Mouse (Mus musculus) liver, postnatal 0 days (tissue): ENCODE measurements around the gene Rfesd. TPM values are rescaled to one million over a fixed set of nuclear protein-coding genes. Genes with fewer than 3 reads are reported as not detected.

Experiments
- ATAC-seq: fragments of 200-750 bp; cut with Nextera tagmentation; 2 replicates; pipeline ENCODE4 v1.8.0; 2017; ENCODE audit warnings: mild to moderate bottlenecking, moderate library complexity
- DNase-seq: peaks from one replicate; pipeline ENCODE4 v3.0.0-alpha.2; 2016
- H3K27ac ChIP-seq: fragments of 300-500 bp; sonication (generic); 2 replicates; pipeline ENCODE4 v1.5.1; 2014; ENCODE audit warnings: antibody characterized with exemption, moderate library complexity, mild to moderate bottlenecking, low read depth
- H3K27me3 ChIP-seq: fragments of 300-500 bp; sonication (generic); 2 replicates; pipeline ENCODE4 v1.6.1; 2014; ENCODE audit warnings: low read length, control low read depth, mixed read lengths; ENCODE audit not compliant: insufficient read depth
- H3K36me3 ChIP-seq: fragments of 300-500 bp; sonication (generic); replicated peaks from 2 replicates; pipeline ENCODE4 v1.6.1; 2014; ENCODE audit warnings: mild to moderate bottlenecking, control low read depth, low read length, moderate library complexity, mixed read lengths; ENCODE audit not compliant: insufficient read depth
- H3K4me1 ChIP-seq: fragments of 300-500 bp; sonication (generic); 2 replicates; pipeline ENCODE4 v1.6.1; 2014; ENCODE audit warnings: antibody characterized with exemption, mild to moderate bottlenecking, control low read depth; ENCODE audit not compliant: insufficient read depth
- H3K4me2 ChIP-seq: fragments of 300-500 bp; sonication (generic); 2 replicates; pipeline ENCODE4 v1.6.1; 2014; ENCODE audit warnings: low read depth, mild to moderate bottlenecking, low read length, moderate library complexity, mixed read lengths
- H3K4me3 ChIP-seq: fragments of 300-500 bp; sonication (generic); 2 replicates; pipeline ENCODE4 v1.5.1; 2014; ENCODE audit warnings: low read depth, low read length
- H3K9ac ChIP-seq: fragments of 300-500 bp; sonication (generic); replicated peaks from 2 replicates; pipeline ENCODE4 v1.6.1; 2014; ENCODE audit warnings: mild to moderate bottlenecking, moderate library complexity
- H3K9me3 ChIP-seq: fragments of 300-500 bp; sonication (generic); 2 replicates; pipeline ENCODE4 v1.6.1; 2016; ENCODE audit warnings: mild to moderate bottlenecking, control low read depth, low read length, mixed read lengths
- CTCF ChIP-seq: sonication (generic); IDR thresholded peaks from 2 replicates; pipeline ENCODE4 v1.5.1; 2016; ENCODE audit warnings: antibody characterized with exemption, low read depth
- EP300 ChIP-seq: IDR thresholded peaks from 2 replicates; pipeline ENCODE4 v1.6.1; 2016; ENCODE audit warnings: antibody characterized with exemption, low read depth, mild to moderate bottlenecking
- WGBS: fragments of 180-500 bp; shearing (Covaris S2); extraction: QIAGEN DNeasy Blood & Tissue Kit; methylation state at CpG from one replicate; pipeline ENCODE4 v1.1.7; 2014; ENCODE audit not compliant: insufficient replicate concordance; 5-methylcytosine and 5-hydroxymethylcytosine counted together
- polyA plus RNA-seq: library from polyadenylated mRNA; unstranded; fragments of >200 nt; fragmentation: Nextera tagmentation; extraction: Ambion mirVana; gene quantifications from 2 replicates; pipeline ENCODE4 v1.2.1, GENCODE M21; 2015

Gene Rfesd
- polyA plus RNA-seq, 1 experiment from 2014 or later: 41.5 TPM

DNA sequence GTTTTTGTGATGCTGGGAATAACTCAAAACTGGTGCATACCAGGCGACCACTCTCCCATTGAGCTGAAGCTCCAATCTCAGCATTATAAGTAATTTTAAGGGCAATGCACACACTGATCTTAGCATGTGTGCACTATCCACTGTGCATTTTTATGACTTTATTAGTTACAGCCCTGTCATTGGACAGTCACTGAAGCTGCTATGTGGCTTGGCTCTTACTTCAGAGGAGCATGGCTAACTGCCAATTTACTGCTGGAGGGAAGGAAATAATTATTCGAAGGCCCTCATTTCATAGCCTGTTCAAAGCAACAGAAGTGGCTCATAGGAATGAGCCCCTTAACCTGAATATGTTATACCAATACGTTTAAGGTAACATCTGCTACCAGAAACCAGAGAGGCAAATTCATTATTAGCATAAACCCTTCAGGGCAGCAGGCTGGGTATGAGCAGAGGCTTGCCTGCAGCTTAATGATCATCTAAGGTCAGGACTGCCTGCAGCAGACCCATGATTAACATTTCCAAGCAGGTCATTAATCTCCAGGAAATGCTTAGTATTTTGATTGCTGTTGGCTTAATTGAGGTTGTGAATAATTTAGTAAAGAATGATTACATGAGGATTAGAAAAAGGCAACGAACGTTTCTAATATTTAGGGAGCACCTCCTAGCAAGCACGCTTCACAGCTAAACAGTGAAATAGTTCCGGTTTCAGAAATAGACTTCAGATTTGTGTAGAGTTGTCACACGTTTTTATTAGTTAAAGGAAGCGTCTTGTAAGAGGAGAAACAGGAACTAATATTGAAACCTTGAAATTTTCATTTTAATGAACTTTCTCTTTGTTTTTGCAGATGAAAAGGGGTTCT, 26.1 kb downstream of the Rfesd start:
- Histone ChIP-seq H3K4me1 (peaks cover 2% of the 10 kb centered on the region; the same call in 1 of the 2 replicates), H3K27ac (no peak overlapping the region), H3K9ac (no peak overlapping the region), H3K9me3 (0 out of 2 replicates have a peak, but pooled peaks cover 5% of the 10 kb centered on the region), H3K4me2 (no peak overlapping the region), H3K4me3 (no peak overlapping the region), H3K36me3 (no peaks in the 10 kb centered on the region; the same call in 1 of the 2 replicates), H3K27me3 (no peaks in the 10 kb centered on the region)
- TF ChIP-seq CTCF (no peak), EP300 (no peak)
- WGBS: 38% methylated on average over 9 of the region's 9 CpGs
- DNase-seq (no peak), ATAC-seq (no peak)

GRCm38 (mm10) chr13:75988096-75988495, 30.4 kb downstream of the Rfesd start:
- Histone ChIP-seq H3K36me3 (no peaks in the 10 kb centered on the region), H3K4me1 (peaks cover 2% of the 10 kb centered on the region; the same call in 1 of the 2 replicates), H3K27me3 (no peaks in the 10 kb centered on the region), H3K9me3 (no peaks in the 10 kb centered on the region), H3K27ac (no peak overlapping the region), H3K4me3 (no peak overlapping the region), H3K9ac (no peak overlapping the region), H3K4me2 (no peak overlapping the region)
- ATAC-seq (no peak), DNase-seq (no peak)
- no peak for TF ChIP-seq CTCF
- TF ChIP-seq EP300: no peak
- WGBS: 67% methylated on average over 1 of the region's 1 CpGs

GRCm38 (mm10) chr13:75981901-75982300, 36.6 kb downstream of the Rfesd start:
- Histone ChIP-seq H3K4me2 (no peak overlapping the region), H3K36me3 (no peaks in the 10 kb centered on the region), H3K27ac (no peak overlapping the region), H3K4me3 (no peak overlapping the region), H3K9ac (no peak overlapping the region), H3K4me1 (no peaks in the 10 kb centered on the region), H3K9me3 (no peaks in the 10 kb centered on the region), H3K27me3 (no peaks in the 10 kb centered on the region)
- DNase-seq (no peak), ATAC-seq (no peak)
- TF ChIP-seq CTCF (peak; percentile 60), EP300 (no peak)

DNA sequence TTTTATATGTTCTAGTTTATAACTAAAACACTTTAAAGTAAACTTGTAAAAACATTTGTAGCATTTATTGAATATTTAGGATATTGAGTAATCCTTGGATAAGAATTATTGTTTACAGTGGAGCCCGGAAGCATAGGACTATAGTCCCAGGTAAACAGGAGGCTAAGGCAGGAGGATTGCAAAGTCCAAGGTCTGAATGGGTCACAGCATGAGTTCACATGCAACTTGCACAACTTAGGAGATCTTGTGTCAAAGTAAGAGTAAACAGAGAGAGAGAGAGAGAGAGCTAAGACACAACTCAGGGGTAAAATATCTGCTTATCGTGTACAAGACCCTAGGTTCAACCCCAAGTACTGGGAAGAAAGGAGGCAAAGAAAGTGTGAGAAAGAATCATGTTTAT, 41.9 kb downstream of the Rfesd start:
- no peak for DNase-seq
- WGBS: 62% methylated on average over 2 of the region's 2 CpGs
- H3K36me3 ChIP-seq: no peaks in the 10 kb centered on the region
- H3K9me3 ChIP-seq: no peaks in the 10 kb centered on the region
- H3K4me1 ChIP-seq: 0 out of 2 replicates have a peak, but pooled peaks cover 4% of the 10 kb centered on the region
- 0 out of 2 replicates have a peak overlapping the region, but pooled peaks have one; percentile 20 for H3K27ac ChIP-seq
- no peak overlapping the region for H3K4me2 ChIP-seq
- peak; percentile 94 for ATAC-seq
- H3K9ac ChIP-seq: no peak overlapping the region
- no peaks in the 10 kb centered on the region for H3K27me3 ChIP-seq
- H3K4me3 ChIP-seq: no peak overlapping the region
- TF ChIP-seq EP300 (no peak), CTCF (no peak)

DNA sequence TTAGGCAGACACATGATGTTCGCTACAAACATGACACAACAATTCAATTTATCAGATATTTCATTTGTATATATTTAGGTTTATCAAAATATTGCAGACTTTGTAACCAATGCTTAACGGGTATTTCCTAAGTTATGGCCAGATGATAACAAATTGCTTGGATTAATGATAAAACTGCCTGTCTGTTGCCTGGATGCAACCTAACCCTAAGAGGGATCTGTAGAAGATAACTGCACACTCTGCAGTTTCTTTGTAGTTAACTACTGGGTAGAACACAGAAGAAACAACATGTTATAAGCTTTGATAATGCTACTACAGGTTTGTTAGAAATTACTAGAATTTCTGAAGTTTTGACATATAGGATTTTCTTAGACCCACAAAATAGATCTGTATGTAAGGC, 42.3 kb downstream of the Rfesd start:
- no peaks in the 10 kb centered on the region for H3K36me3 ChIP-seq
- TF ChIP-seq CTCF: no peak
- peak; percentile 49; the same call in 1 of the 2 replicates for TF ChIP-seq EP300
- H3K4me2 ChIP-seq: no peak overlapping the region
- no peak for ATAC-seq
- no peaks in the 10 kb centered on the region for H3K9me3 ChIP-seq
- DNase-seq: no peak
- 49% methylated on average over 2 of the region's 2 CpGs for WGBS
- no peak overlapping the region for H3K9ac ChIP-seq
- no peak overlapping the region for H3K4me3 ChIP-seq
- H3K27ac ChIP-seq: no peak overlapping the region
- H3K27me3 ChIP-seq: no peaks in the 10 kb centered on the region
- 0 out of 2 replicates have a peak, but pooled peaks cover 4% of the 10 kb centered on the region for H3K4me1 ChIP-seq

DNA sequence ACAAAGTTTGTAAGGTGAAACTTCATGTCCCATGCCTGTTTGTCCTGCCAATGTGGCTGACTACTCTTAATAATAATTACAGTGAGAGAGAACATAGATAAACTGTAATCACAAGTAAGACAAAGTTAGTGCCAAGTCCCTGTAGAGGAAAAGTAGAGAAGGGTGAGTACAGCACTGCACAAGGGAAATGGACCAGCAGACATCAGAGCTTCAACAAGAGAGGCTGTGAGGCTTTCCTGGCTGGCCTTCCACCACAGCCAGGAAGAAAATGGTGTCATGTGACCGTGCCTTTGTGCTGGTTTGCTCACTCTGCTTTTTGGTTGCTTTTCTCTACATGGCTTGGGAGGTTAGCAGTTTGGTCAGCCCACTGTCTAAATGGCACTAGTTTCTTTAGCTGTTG, 42.9 kb downstream of the Rfesd start:
- H3K4me1 ChIP-seq: 0 out of 2 replicates have a peak, but pooled peaks cover 4% of the 10 kb centered on the region
- H3K9me3 ChIP-seq: no peaks in the 10 kb centered on the region
- no peaks in the 10 kb centered on the region for H3K27me3 ChIP-seq
- no peaks in the 10 kb centered on the region for H3K36me3 ChIP-seq
- H3K27ac ChIP-seq: no peak overlapping the region
- DNase-seq (no peak), ATAC-seq (no peak)
- WGBS: 52% methylated on average over 1 of the region's 1 CpGs
- no peak overlapping the region for H3K4me2 ChIP-seq
- H3K9ac ChIP-seq: no peak overlapping the region
- no peak overlapping the region for H3K4me3 ChIP-seq
- TF ChIP-seq EP300 (no peak), CTCF (no peak)
